8 mouse cellular contexts compared by ENCODE assay signal in genomic region chr5:101688581-101688980, GRCm38 (mm10). TPM values are rescaled to one million over a fixed set of nuclear protein-coding genes. Genes with fewer than 3 reads are reported as not detected.
DNase-seq lines count a peak whose midpoint lies in the region; ATAC-seq and TF ChIP-seq lines count a peak whose summit lies in the region.

No protein-coding gene starts in this region.

- 31% methylated on average over 15 of the region's 15 CpGs for WGBS in intestine, postnatal 0 days
- WGBS in midbrain, postnatal 0 days = 13% methylated on average over 15 of the region's 15 CpGs

- H3K9me3 ChIP-seq in intestine, postnatal 0 days (ENCODE audit: control insufficient read depth) = no peaks in the 10 kb centered on the region
- no peaks in the 10 kb centered on the region for H3K9me3 ChIP-seq in midbrain, postnatal 0 days (ENCODE audit: low read length)

- no peak for TF ChIP-seq POLR2A in testis, adult 2 months (IDR thresholded peaks at IDR 0.05; ENCODE audit: control insufficient read depth, low read depth, low read length)

- H3K27ac ChIP-seq in testis, adult 2 months (ENCODE audit: control insufficient read depth, insufficient read depth, low read depth, low read length) = no peak overlapping the region
- H3K27ac ChIP-seq in intestine, postnatal 0 days (ENCODE audit: low read depth, low read length) = no peak overlapping the region
- no peak overlapping the region for H3K27ac ChIP-seq in midbrain, postnatal 0 days (ENCODE audit: low read depth, low read length)

- no peaks in the 10 kb centered on the region for H3K27me3 ChIP-seq in testis, adult 2 months (ENCODE audit: control insufficient read depth, insufficient read depth, low read length)
- H3K27me3 ChIP-seq in intestine, postnatal 0 days (replicated peaks; ENCODE audit: control insufficient read depth, insufficient read depth, low read length) = no peaks in the 10 kb centered on the region
- H3K27me3 ChIP-seq in midbrain, postnatal 0 days (ENCODE audit: insufficient read depth, low read length) = no peaks in the 10 kb centered on the region

- no peaks in the 10 kb centered on the region for H3K36me3 ChIP-seq in testis, adult 2 months (ENCODE audit: control insufficient read depth, insufficient read depth, low read length)
- H3K36me3 ChIP-seq in intestine, postnatal 0 days (ENCODE audit: control insufficient read depth, insufficient read depth) = no peaks in the 10 kb centered on the region
- H3K36me3 ChIP-seq in midbrain, postnatal 0 days (ENCODE audit: insufficient read depth, low read length) = no peaks in the 10 kb centered on the region

- DNase-seq in adrenal gland, postnatal 10 days = peak; percentile 23
- no peak for DNase-seq in adrenal gland, adult 2 months
- no peak for DNase-seq in testis, postnatal 14 days (ENCODE audit: low spot score)
- peak; percentile 48 for DNase-seq in midbrain, postnatal 0 days (ENCODE audit: low spot score)
- no peak for DNase-seq in gastrocnemius, postnatal 25 days
- DNase-seq in frontal cortex, postnatal 36 days (ENCODE audit: low spot score in 2 of 2) = no peak

- TF ChIP-seq CTCF in testis, adult 2 months (IDR thresholded peaks at IDR 0.05; ENCODE audit: control insufficient read depth, insufficient read depth, insufficient replicate concordance, low read depth, low read length) = peak; percentile 6; the same call in 1 of the 2 replicates
- TF ChIP-seq CTCF in intestine, postnatal 0 days (IDR thresholded peaks at IDR 0.05; ENCODE audit: low read depth) = peak; percentile 70
- TF ChIP-seq CTCF in midbrain, postnatal 0 days (IDR thresholded peaks at IDR 0.05) = peak; percentile 71

- no peak for ATAC-seq in intestine, postnatal 0 days
- 0 out of 2 replicates have a peak, but pooled peaks have one; percentile 23 for ATAC-seq in midbrain, postnatal 0 days (ENCODE audit: low FRiP score)

- no peak overlapping the region for H3K4me2 ChIP-seq in intestine, postnatal 0 days (replicated peaks; ENCODE audit: low read depth)
- peak overlapping the region; percentile 18; the same call in 1 of the 2 replicates for H3K4me2 ChIP-seq in midbrain, postnatal 0 days (ENCODE audit: low read depth, low read length, poor library complexity, severe bottlenecking)

- no peak overlapping the region for H3K9ac ChIP-seq in intestine, postnatal 0 days (ENCODE audit: low read depth, low read length)
- H3K9ac ChIP-seq in midbrain, postnatal 0 days (replicated peaks; ENCODE audit: low read length, poor library complexity, severe bottlenecking) = 0 out of 2 replicates have a peak overlapping the region, but pooled peaks have one; percentile 4

- peaks cover 11% of the 10 kb centered on the region; the same call in 1 of the 2 replicates for H3K4me1 ChIP-seq in testis, adult 2 months (ENCODE audit: control insufficient read depth, insufficient read depth, low read length)
- no peaks in the 10 kb centered on the region for H3K4me1 ChIP-seq in intestine, postnatal 0 days (replicated peaks; ENCODE audit: control insufficient read depth, insufficient read depth, low read length)
- 0 out of 2 replicates have a peak, but pooled peaks cover 2% of the 10 kb centered on the region for H3K4me1 ChIP-seq in midbrain, postnatal 0 days (ENCODE audit: insufficient read depth, low read length)

- H3K4me3 ChIP-seq in testis, adult 2 months (ENCODE audit: control insufficient read depth, low read depth, low read length) = peak overlapping the region; percentile 68
- no peak overlapping the region for H3K4me3 ChIP-seq in intestine, postnatal 0 days (ENCODE audit: low read depth, low read length)
- H3K4me3 ChIP-seq in midbrain, postnatal 0 days (ENCODE audit: low read depth, low read length) = no peak overlapping the region

RNA-seq across cellular contexts. Expression of gene Nkx6-1, which starts 23.8 kb away (rescaled TPM):
- total RNA-seq in adrenal gland, postnatal 10 days (2021) = under 1 TPM in 1 of 2 experiments, not detected in 1; 0.12 TPM
- not detected for total RNA-seq in adrenal gland, adult 2 months (2021)
- not detected in 2 replicates for polyA plus RNA-seq in adrenal gland, adult 2 months (2012; rRNA removed)
- 0.38 and 0.59 TPM in 2 replicates for polyA plus RNA-seq in testis, adult 2 months (2012; rRNA removed)
- not detected in 2 replicates for polyA plus RNA-seq in intestine, postnatal 0 days (2015; fragmentation: Nextera tagmentation; extraction: Ambion mirVana)
- total RNA-seq in midbrain, postnatal 0 days (2014; rRNA removed) = 1.3 and 1.4 TPM in 2 replicates
- 1.4 and 1.9 TPM in 2 replicates for polyA plus RNA-seq in midbrain, postnatal 0 days (2015; fragmentation: Nextera tagmentation; extraction: Ambion mirVana)
- not detected for total RNA-seq in gastrocnemius, postnatal 25 days (2021)

Comparison
In these comparisons a context has a peak if more than half of its experiments do, and no peak if none do; other contexts are left out.
1. DNase-seq: peak in adrenal gland, postnatal 10 days (single experiment) and midbrain, postnatal 0 days (single experiment); none in adrenal gland, adult 2 months (single experiment), testis, postnatal 14 days (single experiment), gastrocnemius, postnatal 25 days (single experiment) and frontal cortex, postnatal 36 days (0 of 2).
2. CTCF ChIP-seq: peak in every context shown above with its lines; median percentile 71 in midbrain, postnatal 0 days; 70 in intestine, postnatal 0 days; 6 in testis, adult 2 months.